Mouse (Mus musculus): ENCODE results near the gene Doc2a.

- TF ChIP-seq CTCF (IDR thresholded peaks at IDR 0.05; ENCODE audit: borderline replicate concordance, extremely low read depth, insufficient read depth, insufficient read length) = no peak
- no peak for TF ChIP-seq POLR2A (IDR thresholded peaks at IDR 0.05; ENCODE audit: borderline replicate concordance, extremely low read depth, insufficient read depth, insufficient read length, poor library complexity, severe bottlenecking)
Observed at GRCm38 (mm10) chr7:126883731-126884181, 36.5 kb downstream of the Doc2a start.

Data from brain, embryonic 14.5 days (tissue).